Mouse (Mus musculus) neural tube, embryonic 10.5 days (tissue): ENCODE data around the gene Cwh43.

Experiments
- DNase-seq: peaks from one replicate; pipeline ENCODE4 v3.0.0-alpha.2; 2017; ENCODE audit warnings: low spot score; ENCODE audit errors: extremely low spot score

Cwh43 gene

GRCm38 (mm10) chr5:73399768-73400526 is 5.9 kb upstream of the Cwh43 start:
- no peak for DNase-seq

GRCm38 (mm10) chr5:73401341-73401740 is 4.5 kb upstream of the Cwh43 start:
- DNase-seq: no peak

- DNase-seq: no peak
Measured at GRCm38 (mm10) chr5:73402911-73403310, 3.0 kb upstream of the Cwh43 start.

GRCm38 (mm10) chr5:73403311-73404068 is 2.4 kb upstream of the Cwh43 start:
- DNase-seq: no peak

GRCm38 (mm10) chr5:73404790-73405189 is 1.1 kb upstream of the Cwh43 start:
- DNase-seq: no peak

DNA sequence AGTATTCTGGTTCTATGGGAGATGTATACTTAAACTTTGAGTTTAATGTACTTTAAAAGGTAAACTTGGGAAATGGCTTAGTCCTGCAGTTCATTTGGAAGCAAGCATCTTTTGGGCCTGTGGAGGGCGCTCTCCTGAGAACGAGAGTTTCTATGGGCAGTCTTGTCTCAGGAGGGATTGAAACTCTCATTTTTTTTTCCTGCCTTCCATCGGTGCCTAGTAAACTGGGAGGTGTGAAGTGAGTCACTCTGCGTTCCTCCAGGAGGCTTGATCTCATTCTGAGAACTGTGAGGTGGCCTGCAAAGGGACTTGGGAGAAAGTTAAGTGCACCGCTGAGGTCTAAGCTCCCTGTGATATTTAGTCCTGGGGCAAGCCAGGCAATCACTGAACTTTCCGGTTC is 986 bp downstream of the Cwh43 start:
- DNase-seq: no peak

GRCm38 (mm10) chr5:73409970-73410369 is 4.1 kb downstream of the Cwh43 start:
- no peak for DNase-seq

DNA sequence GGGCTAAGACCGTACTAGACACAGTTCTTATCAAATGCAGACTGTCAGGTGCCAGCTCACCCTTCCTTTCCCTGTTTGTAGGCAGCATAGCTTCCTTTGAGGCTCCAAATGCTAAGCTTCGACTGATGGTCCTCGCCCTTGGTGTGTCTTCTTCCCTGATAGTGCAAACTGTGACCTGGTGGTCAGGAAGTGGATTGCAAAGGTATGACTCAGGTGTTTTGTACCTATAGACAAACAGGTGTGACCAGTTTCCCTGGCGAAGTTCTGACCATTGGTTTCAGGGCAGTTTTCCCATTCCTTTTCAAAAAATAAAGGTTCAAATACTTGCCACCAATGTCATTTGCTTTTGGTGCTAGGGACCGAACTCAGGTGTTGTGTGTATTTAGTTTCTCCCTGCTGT is 5.9 kb downstream of the Cwh43 start:
- DNase-seq: no peak

DNA sequence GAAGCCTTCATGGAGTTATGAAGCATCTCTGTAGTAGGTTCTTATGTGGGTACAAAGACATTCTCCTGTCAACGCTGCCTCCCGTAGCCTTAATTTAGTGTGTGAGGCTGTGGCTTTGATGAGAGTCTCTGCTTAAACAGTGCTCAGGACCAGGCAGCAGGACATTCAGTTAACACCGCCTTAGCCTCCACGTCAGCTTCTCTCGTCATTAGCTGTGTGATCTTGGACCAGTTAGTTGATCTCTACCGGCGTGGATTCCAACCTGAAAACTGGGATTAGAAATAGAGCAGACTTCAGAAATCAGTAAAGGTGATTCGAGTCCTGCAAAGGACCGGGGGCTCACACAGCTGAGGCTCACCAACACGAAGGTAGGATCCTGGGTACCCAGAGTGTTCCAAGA is 8.3 kb downstream of the Cwh43 start:
- DNase-seq: no peak

DNA sequence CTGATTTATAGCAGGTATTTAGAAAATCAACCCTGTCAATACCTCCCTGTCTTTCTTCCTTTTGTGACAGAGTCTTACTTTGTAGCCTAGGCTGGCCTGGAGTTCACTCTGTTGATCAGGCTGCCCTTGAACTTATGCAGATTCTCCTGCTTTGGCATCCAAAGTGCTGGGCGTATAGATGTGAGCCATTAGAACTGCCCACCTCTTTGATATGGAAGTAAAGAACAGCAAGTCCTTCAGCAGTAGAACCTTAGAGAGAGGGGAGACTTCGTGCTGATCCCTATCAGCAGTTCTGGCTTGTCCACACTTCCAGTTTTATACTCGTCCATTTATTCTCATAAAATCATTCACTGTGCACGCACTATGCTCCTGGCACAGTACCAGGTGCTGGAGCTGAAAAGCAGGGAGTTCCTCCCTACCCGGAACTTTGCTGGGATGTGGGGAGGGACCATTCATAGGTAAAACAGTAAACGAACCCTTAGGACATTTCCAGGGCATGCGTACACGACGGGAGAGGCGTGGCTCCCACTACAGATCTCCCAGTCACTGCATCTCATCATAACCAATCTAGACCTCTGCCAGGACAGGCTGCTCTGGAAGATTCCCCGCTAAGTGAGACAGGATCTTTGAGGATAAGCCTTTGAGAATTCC is 13.3 kb downstream of the Cwh43 start:
- no peak for DNase-seq

- DNase-seq: no peak
Measured at GRCm38 (mm10) chr5:73426824-73427223, 20.9 kb downstream of the Cwh43 start.

- peak; percentile 62 for DNase-seq
Measured at GRCm38 (mm10) chr5:73431581-73431980, 25.7 kb downstream of the Cwh43 start.

DNA sequence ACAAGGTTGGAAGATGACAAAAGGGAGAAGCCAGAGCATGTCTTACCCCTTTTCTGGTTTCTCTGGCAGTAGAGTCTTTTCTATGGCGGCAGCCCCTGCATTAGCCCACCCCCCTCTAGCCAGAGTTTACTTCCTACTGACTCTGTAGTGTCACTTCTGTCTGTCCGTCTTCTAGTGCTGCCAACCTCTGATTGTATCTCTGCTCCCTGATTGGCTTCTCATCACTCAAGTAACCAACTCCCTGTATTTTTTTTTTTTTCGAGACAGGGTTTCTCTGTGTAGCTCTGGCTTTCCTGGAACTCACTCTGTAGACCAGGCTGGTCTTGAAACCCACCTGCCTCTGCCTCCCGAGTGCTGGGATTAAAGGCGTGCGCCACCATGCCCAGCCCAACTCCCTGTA is 26.9 kb downstream of the Cwh43 start:
- no peak for DNase-seq

- no peak for DNase-seq
Measured at GRCm38 (mm10) chr5:73434764-73435163, 28.9 kb downstream of the Cwh43 start.

GRCm38 (mm10) chr5:73442176-73442575 is 36.3 kb downstream of the Cwh43 start:
- no peak for DNase-seq

DNA sequence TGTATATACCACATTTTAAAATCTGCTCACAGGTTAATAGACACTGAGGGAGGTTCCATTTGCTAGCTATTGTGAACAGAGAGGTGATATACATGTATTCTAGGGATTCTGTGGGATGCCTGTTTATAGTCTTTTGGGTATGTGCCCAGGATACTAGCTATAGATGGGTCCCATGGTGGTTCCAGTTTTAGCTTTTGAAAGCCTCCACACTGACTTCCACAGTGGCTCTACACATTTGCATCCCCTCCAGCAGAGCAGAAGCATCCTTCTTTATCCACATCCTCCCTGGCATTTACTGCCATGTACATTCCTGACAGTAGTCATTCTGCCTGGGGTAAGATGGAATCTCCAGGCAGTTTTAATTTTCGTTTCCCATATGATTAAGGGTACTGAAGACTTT is 44.4 kb downstream of the Cwh43 start:
- no peak for DNase-seq

DNA sequence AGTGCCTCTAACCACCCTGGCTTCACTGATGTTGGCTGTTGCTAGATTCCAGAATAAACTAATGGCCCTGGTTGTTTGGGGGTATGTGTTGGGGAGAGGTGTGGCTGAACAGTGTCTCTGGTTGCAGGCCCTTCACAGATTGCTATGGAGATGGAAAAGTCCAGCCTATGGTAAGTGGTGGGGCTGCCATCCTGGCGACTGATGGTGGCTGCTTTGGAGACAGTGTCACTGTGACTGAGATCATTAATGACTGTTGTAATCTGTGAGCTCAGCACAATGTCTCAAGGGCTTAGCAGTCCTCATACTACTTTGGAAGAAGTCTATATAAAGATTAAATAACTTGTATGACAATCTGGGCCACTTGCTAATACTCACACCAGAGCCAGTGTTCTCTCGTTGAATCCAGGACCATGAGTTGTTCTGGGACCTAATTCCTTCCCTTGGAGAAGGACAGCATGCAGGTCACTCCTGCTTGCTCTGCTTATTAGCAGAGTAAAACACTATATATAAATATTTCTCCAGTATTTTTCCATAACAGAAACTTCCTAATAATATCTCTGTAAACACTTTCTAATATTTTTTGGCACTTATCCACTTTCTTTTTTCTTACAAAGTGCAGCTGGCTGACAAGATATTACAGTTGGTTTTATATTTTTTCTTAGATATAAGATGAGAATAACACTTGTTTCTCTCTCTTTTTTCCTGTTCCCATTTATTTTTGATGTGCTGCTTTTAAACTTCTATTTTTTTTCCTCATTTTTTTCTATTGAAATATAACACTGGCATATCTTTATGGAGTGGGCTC is 48.8 kb downstream of the Cwh43 start:
- no peak for DNase-seq

GRCm38 (mm10) chr5:73455307-73455687 is 49.4 kb downstream of the Cwh43 start:
- DNase-seq: no peak

DNA sequence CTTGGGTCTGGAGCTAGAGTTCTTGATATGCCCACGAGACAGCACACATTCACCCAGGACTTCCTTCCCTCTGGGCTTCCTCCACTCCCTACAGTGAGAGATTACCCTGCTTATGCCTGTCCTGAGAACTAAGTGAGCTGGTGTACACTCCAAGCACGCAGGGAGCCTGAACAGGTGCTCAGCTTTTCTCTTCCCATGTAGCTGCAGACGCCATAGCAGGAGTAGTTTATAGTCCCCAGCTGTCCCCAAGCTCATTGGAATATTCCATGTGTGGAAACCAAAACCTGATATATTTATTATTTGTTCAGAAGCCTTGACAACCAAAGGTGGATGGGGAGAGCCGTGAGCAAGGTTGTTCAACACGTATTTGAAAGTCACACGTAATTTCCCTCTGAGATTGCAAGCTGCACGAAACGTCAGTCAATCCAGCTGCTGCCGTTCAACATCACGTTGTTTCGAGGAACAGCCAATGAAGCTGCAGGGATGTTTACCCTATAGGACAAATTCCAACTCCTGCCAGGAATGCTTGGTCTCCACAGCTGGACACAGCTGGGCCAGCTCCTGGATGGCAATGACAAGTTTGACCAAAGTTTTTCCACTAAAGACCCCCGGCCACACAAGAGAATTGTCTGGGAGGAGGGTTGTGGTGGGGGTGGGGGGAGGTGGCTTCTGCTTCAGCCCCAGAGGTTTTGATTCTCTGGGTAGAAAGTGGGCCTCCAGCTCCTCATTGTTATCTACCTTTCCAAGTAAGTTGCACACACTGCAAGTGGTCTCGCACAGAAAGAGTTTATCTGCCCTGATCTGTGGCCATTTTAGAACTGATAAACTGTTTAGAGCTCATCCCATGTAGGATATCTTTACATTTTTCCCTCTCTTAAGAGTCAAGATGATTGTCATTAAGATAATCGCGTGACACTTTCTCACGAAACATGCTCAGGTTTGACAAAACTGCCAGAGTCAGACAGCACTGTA is 62.9 kb downstream of the Cwh43 start:
- no peak for DNase-seq
